Mouse (Mus musculus) v-Abl transformed pro-B cells (cell line): ENCODE measurements around the gene Ank3.

Experiments used
- in situ Hi-C, 2 experiments: fragments of 400-800 bp; cut with MboI; formaldehyde crosslinking; loops; one replicate each; pipeline ENCODE4 v1.15.1; 2025; ENCODE audit not compliant: unreplicated experiment in 2 of 2

Gene Ank3

DNA sequence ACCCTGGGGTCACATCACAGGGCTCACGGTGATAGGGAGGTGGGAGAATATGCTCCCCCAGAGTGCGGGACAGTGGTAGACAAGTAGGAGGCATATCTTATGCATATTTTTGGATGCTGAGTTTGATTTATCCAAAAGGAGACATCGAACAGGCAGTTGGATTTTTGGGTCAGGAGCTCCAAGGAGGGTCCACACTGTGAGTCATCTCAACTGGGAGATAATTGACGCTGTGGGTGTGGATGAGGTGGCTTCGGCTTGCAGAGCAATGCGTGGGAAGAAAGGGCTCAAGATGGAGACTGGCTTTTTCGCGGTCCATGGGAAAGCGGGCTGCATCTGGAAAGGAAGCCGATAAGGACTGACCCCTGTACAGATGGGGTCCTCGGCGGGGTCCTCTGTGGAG, 290.5 kb downstream of the Ank3 start:
- in situ Hi-C loops, result no loop called here

DNA sequence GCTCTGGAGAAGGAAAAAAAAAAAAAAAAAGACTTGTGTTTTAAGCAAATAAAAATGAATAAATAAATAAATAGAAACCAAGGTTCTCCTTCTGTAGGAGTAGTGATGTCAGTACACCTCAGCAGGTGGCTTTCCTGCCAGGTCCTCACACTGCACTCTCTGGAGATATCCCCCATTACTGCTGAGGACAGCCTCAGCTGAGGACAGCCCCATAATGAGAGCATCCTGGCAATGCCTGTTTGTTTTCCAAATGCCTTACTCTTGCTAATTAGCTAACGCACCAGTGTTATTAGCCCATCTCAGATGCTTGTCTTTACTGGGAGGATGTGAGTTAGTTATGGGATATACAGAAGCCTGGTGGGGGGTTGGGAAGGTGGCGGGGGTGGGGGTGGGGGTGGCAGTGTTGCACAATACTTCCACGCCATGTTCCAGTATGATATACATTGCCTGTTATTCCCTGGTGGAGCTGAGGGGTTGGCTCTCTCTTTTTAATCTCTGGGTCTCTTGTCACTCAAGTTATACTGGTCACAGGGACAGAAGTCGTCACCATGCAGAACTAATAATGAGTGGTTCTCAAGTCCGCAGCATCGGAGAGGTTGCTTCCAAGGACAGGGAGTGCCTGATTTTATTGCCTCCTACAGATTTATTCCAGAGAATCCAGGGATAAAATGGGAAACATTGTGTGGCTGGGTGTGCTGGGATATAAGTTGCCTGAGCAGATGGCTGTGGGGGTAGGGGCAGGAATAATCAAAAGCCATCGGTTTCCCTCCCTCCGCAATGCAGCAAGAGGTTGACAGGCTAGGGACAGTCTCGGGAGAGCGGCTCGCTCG, 291.8 kb downstream of the Ank3 start:
- in situ Hi-C loops, result no loop called here

DNA sequence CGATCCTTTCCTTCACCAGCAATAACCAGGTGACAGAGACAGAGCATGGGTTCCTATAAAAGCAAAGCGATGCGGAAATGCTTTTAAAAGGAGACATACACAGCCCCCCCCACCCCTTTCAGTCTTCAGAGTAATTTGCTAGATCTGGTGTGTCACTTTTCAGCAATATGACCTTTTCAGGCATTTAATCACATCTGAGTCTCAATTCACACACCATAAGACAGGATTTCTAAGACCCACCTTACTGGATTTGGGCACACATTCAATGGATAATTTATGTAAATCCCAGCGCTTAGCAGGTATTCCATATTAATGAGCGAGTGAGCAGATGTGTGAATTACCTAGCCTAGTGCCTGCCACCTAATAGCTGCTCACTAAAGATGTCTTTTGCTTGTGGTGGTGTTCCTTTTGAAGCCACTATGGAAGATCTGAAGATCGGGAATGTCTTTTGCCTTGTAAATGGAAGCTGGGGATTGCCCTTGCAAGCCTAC, 292.4 kb downstream of the Ank3 start:
- in situ Hi-C loops, result no loop called here

DNA sequence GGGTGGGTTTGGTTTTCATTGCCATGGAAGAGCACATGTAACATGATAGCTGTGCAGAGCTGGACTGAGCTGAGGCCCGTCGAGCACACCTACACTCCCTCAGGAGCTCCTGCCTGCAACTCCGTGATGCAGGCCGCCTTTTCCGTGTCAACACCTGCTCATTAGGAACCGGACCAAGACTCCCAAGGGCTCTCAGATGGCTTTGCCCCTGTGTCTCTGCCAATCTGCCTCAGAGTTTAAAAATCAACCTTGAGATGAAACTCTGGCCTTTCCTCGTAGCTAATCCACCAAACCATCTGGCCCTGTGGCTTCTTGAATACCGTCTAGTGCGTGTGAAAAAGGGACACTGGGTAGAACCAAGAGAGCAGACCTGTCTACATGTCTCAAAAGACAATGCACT, 297.4 kb downstream of the Ank3 start:
- in situ Hi-C loops, result no loop called here

DNA sequence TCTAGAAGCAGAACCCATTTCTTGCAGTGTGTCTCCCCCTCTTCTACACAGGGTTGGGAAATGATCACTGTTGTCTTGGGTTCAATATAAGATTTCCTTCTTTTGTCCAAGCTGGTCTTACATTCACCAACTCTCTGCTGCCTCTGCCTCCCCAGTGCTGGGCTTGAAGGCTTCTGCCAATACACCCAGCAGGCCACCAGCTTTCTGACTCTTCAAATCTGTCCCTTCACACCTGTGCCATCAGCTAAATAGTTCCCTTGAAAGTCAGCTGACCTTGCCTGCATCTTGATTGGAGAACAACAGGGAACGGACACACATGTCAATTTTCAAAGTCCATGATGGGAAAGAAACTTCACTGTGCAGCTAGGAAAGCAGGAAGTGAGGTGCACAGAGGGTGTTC, 300.1 kb downstream of the Ank3 start:
- in situ Hi-C loops, result no loop called here

DNA sequence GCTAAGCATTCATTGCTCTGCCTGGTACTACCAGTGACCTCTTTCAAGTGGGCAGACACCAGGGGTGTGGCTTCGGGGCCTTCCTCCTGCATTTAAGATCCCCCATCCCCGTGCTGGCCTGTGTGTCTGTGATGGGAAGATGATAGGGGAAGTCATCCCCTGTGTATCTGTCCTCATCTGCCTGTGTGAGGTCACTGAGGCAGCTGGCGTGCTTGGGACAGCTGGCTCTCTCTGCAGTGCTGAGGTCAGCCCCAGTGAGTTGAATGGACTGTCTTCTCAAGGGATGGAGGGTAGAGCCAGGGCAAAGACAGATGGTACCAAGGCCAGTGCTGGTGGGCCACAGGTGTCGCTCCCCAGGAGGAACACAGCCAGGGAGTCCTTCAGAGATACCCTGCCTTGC, 302.7 kb downstream of the Ank3 start:
- in situ Hi-C loops, result no loop called here

DNA sequence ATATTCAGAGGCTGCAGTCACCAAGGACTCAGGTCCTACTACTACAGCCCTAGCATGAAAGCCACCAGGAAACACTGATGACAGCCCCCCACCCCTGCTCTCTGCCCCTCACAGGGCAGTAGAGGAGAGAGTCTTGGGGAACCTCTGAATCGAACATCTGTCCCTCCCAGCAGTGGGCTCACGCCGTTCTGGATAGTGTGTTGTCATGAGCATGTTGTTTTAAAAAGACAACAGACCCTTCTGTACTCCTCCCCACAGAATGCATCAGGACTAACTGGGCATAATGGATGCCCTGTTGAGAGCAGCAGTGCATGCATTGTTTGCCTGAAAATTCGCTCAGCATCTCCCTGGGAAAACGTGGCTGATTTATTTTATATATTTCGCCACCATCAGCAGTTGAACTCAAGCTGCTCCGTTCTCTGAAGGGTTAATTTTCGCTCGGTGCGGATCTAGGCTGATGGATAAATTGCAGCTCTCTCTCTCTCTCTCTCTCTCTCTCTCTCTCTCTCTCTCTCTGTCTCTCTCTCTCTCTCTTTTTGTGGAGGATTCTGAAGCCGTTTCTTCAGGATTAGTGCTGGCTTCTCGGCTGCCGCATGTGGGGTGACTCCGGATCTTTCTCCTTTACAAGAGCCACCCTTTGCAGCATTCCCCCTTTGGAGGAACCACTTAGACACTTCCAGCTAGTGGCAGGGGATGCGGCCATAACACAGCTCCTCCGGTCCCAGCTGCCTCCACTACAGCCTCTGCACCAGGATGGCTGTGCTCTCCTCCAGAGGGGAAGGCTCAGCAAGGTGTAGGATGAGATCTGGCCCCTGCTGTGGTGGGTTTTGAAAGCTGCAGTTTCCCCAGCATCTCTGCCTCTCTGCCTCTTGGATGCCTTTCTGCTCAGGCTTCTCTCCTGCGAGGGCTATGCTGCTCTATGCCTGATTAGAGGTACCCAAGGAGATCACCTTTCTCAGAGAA, 307.5 kb downstream of the Ank3 start:
- in situ Hi-C loops, result no loop called here

DNA sequence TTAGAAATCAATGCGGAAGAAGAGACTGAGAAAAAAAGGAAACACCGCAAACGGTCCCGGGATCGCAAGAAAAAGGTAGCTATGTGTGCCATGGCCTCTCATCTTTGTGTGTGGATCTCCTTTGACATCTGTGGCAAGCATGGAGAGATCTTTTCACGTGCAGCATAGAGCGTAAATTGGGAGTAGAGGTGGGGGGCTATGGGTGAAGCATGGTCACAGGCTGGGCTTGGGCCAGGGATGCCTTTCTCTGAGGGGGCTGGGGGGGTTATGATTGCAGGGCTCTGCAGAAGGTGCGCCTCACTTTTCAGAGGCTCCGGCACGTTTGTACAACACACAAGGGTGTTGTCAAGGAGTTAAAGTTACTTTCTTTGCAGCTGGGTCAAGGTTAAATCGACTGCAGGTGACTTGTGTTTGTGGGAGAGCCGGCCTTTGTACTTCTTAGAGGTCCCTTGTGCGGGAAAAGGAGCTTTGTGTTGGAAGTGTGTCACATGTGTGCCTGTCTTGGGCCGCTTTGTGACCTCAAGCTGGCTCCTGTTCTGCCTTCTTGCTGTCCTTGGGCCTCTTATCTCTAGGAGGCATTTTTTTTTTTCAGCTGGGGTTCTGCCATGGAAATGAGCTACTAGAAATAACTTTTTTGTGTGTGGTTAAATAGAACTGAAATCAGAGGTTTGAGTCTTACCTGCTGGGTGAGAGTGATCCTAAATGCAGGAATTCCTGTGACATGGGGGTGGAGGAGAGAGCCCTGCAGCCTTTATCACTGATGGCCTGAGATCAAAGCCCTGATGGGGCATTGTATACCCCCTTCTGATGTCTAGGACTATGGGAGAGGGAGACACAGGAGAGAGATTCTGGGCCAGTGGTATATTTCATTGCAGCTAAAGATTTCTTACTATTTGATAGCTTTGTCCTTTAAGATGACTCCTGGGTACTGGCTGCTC, 308.5 kb downstream of the Ank3 start:
- in situ Hi-C loops, result no loop called here

DNA sequence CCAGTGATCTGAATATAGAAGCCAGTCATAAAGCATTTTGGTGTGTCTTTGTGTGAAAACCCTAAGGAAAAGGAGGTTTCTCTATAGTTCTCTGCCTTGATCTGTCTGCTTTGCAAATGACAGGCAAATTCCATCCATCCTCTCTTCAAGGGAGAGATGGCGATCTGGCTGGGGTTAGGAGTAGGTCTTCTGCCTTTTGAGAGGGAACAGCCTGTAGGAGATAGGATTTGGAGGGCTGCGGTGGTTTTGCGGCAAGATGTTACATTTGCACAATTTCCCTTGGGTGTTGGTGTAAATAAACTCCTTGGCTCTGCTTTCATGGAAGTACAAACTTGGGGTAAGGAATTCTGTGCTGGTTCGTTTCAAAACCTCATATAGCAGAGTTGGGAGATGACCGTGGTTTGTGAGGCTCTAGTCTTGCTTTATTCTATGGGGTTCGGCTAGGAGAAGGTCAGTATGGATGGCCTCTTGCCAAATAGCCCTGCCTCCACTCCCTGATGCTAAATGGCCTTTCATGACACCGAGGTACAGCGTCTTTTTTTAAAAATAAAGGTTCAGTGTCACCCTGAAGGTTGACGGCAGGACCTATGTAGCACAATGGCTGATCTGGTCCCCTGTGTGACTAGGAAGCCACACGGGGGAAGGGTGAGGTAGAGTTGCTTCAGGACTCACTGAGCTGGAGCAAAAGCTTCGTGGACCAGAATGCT, 309.4 kb downstream of the Ank3 start:
- in situ Hi-C loops, result no loop called here

DNA sequence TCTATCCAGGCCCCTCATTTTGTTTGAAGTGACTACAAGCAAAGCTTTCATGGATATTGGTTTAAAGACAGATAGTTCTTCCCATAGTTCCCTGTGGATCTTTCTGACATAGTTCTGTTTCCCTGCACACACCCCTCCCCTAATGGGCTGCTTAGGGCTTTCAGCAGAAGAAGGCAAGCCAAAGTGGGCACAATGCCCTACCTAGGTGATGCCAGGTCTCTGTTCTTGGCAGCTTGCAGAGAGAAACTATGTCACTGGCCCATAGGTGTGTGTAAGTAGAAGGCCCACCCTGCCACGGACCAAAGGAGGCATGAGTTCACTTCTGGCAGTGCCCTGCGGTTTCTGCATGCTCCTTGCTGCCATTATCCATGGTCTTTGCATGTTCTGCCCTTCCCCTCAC, 311.1 kb downstream of the Ank3 start:
- in situ Hi-C loops, result no loop called here

DNA sequence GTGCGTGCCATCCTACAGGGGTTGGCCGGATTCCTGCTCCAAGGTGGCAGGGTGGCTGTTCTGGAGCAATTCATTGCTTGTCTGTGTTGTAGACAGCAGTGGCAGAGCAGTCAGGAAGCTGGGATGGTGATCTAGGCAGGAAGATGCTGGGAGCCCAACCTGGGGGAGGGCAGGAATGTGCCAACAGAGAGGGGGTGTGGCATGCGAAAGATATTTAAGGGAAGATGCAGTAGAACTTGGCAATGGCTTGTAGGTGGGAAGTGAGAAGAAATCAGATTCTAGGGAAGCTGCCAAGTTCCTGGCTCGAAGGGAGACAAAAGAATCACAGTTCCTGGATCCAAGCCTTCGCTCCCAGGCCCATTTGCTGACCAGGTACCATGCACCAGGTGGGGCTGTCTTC, 312.2 kb downstream of the Ank3 start:
- in situ Hi-C loops, result no loop called here

DNA sequence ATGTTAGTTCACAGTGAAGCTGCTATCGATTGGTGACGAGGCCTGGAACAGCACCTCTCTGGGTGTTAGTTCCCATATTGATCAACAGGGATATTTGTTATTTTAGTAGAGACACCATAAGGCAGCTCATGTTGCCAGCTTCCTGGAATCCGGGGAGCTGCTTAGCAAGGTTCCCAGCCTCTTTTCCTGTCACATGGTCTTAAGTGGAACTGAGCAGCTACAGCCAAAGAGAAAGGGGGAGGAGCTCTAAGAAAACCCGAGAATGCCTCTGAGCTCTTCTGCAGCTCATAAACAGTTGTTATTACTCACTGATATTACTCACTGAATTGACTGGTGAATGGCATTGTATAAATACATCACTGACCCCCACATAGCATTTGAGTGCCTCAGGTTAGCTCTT, 318.3 kb downstream of the Ank3 start:
- in situ Hi-C loops, result no loop called here

DNA sequence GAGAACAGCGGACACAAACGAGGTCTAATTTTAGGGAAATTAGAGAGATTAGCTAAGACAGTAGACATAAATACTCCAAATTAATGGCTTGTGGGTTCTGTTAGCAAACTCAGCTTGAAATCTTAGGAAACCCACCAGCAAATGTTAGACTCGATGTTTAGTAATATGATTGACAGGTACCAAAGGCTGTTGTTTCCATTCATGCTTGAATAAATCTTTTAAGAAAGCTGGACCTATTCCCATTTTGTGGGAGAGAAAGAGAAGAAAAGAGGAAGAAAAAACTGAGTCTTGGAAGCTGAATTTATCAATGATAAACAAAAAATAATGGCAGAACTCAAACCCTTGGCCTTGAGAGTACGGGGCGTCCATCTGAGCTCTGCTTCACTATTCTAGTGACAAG, 320.8 kb downstream of the Ank3 start:
- in situ Hi-C loops, result no loop called here

DNA sequence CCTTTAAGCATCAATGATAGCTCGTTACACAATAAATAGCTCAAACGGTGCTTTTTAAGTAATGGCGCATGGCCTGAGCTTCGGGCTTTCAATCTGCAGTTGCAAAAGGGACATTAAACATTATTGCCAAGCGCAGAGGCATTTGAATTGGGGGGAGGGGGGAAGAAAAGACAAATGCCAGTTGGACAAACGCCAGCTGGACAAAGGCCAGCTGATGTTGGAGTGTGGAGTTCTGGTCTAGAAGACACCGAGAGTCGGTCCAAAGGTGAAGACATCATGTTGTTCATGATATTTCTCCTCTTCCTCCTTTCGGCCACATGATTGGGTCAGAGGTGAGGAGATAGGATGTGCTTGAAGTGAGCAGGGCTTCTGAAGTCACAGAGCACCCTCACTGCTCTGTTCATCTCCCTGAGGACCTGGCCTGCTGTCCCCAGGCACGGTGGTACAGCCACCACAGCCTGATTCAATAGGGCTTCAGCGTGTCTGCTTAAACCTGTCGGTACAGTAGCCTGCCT, 321.4 kb downstream of the Ank3 start:
- in situ Hi-C loops, result no loop called here

DNA sequence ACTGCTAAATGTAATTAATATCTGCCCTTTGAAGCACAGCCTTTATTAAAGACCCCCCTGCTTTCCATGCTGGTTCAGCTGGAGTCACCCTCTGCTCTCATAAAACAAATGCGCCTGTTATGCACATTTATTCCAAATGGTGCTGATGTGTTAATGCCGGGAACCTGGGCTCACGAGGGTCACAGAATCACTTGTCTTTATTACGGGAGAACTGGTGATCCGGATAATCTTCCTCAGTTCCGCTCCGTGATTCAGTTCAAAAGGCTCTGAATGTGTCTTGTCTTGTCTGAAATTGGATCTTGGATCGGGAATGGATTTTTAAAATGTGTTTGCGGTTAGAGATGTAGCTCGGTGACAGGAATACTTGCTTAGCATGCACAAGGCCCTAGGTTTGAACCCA, 321.9 kb downstream of the Ank3 start:
- in situ Hi-C loops, result no loop called here

DNA sequence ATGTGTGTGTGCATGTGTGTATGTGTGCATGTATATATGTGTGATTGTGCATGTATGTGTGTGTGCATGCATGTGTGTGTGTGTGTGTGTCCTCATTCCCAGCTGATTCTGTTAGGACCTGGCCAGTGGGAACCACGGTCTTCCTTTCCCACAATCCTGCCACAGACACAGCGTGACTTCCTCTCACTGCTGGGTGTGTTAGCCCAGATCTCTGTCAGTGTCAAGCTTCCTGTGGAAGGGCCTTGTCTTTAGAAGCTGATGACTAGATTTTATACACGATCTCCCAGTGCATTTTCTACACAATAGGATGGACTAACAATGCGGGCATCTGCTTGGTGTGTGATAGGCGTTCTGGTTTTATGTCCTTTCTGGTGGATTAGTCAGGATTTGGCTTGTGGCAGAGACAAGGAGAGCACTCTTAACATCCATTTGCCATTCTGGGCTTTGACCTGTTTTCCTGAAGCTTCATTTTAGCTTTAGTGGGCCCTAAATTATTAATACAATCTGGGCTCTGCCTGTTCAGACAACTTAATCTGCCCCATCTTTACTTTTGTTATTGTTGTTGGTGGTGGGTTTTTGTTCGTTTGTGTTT, 322.4 kb downstream of the Ank3 start:
- in situ Hi-C loops, result no loop called here

DNA sequence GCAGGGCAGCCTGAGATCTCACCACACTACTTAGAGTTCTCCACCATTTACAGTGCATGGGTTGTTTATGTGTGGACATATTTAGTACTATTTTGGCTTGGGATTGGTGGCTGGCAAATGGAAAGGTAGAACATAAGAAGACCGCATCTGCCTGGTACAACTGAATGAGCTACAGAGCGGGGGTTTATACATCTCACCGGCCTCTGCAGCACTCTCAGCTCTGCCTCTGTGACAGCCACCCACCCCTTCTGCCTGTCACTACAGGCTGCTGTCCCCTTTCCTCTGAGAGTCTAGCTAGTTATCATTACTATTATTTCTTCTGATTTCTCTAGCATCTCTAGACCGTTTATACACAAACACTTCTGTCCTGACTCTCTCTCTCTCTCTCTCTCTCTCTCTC, 325.6 kb downstream of the Ank3 start:
- in situ Hi-C loops, result no loop called here

DNA sequence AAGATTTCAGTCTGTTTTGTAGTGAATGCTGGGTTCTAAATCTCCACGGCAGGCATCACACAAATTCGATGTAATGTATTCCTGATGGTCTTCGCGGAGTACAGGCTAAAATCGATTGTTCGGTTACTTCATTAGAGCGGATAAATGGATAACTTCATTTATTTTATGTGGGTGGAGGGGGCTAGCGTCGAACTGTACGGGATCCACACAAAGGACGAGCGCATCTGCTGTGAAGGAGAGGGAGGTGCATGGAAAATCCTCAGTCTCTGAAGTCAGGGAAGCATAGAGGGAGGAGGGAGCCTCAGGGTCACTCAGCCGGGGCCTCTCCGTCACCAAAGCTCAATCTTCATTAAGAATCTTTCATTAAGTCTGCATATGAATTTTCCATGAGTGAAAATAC, 326.5 kb downstream of the Ank3 start:
- in situ Hi-C loops, result no loop called here

DNA sequence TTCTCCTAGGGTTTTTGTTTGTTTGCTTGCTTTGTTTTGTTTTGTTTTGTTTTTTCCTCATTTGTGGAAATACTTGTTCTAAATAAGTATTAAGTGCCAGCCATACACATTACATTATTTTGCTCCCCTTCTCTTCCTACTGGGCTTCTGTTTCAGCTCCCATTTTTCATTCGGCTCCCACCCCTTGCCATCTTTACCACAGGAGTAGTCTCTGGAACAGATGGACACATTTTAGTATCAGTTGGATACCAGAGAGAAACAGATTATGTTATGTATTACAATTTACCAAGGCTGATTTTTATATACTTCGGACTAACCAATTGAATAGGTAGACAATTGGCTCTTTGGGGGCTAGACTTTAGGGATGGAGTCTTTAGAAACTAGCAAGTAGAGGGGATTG, 327.7 kb downstream of the Ank3 start:
- in situ Hi-C loops, result no loop called here
